Comparison of ENCODE assay signal across 18 mouse cellular contexts in the genomic region with DNA sequence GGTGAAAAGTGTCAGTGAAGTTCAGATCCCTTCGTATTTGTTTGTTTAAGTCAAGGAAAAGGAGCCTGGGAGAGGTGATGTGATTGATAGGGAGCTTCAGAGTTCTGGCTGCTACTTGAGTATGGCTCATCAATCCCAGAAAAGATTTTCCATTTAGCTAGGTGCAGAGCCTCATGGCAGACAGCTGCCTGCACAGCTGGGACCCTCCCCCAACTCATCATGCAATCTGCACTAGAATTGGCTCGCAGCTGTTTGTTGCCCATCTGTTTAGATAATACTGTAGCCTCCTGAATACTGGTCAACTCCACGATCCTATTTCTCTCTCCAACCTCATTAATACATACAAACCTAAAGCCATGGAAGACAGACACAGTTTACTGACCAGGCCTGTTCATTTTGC.
DNase-seq lines count a peak whose midpoint lies in the region; ATAC-seq and TF ChIP-seq lines count a peak whose summit lies in the region.
"Had no signal": no experiment of that assay in that cellular context is flagged by ENCODE, and none has a peak within 500 bp of the region (broad histone marks: within the 10 kb centered on the region; RNA-seq: fewer than 3 reads in every experiment).

No protein-coding gene starts in this region.

- dilution Hi-C loops in CH12.LX (cut with MboI; ENCODE audit: extremely low pct_ligation_motif_present, extremely low pct_unique_long_range_greater_than_20kb, low sequenced_read_pairs): no loop called here

- H3K36me3 ChIP-seq in hindbrain, embryonic 11.5 days (ENCODE audit: control insufficient read depth, insufficient read depth, low read length): no peaks in the 10 kb centered on the region
- H3K36me3 ChIP-seq in hindbrain, embryonic 10.5 days: no peaks in the 10 kb centered on the region
- no peaks in the 10 kb centered on the region for H3K36me3 ChIP-seq in CH12.LX (replicated peaks in 1 of 2; ENCODE audit: control insufficient read depth in 1 of 2, insufficient read depth in 1 of 2, low read length in 1 of 2)
- H3K36me3 ChIP-seq in hindbrain, embryonic 13.5 days: no peaks in the 10 kb centered on the region
- no peaks in the 10 kb centered on the region for H3K36me3 ChIP-seq in kidney, embryonic 15.5 days
- H3K36me3 ChIP-seq: forebrain, embryonic 15.5 days; heart, embryonic 12.5 days; intestine, embryonic 15.5 days; liver, embryonic 15.5 days had no signal

- no peak for TF ChIP-seq POLR2A in CH12.LX (IDR thresholded peaks at IDR 0.05; ENCODE audit: low read depth, low read length)

- no peak overlapping the region for H3K4me2 ChIP-seq in hindbrain, embryonic 11.5 days (replicated peaks; ENCODE audit: low read depth, low read length)
- no peak overlapping the region for H3K4me2 ChIP-seq in CH12.LX (ENCODE audit: insufficient read depth, low read depth, poor library complexity, severe bottlenecking)
- H3K4me2 ChIP-seq in hindbrain, embryonic 13.5 days: no peak overlapping the region
- H3K4me2 ChIP-seq in kidney, embryonic 15.5 days: no peak overlapping the region
- H3K4me2 ChIP-seq: forebrain, embryonic 15.5 days; heart, embryonic 12.5 days; intestine, embryonic 15.5 days; liver, embryonic 15.5 days had no signal

- ATAC-seq in hindbrain, embryonic 11.5 days (ENCODE audit: low FRiP score): peak; percentile 63
- ATAC-seq in hindbrain, embryonic 13.5 days (ENCODE audit: low FRiP score): peak; percentile 73
- ATAC-seq in kidney, embryonic 15.5 days (replicated peaks; ENCODE audit: low FRiP score): no peak
- ATAC-seq: forebrain, embryonic 15.5 days; intestine, embryonic 15.5 days had no signal

- H3K4me1 ChIP-seq in hindbrain, embryonic 11.5 days (replicated peaks; ENCODE audit: control insufficient read depth, insufficient read depth, low read length): no peaks in the 10 kb centered on the region
- H3K4me1 ChIP-seq in hindbrain, embryonic 10.5 days (replicated peaks): no peaks in the 10 kb centered on the region
- H3K4me1 ChIP-seq in CH12.LX (ENCODE audit: control insufficient read depth in 1 of 2, insufficient read depth in 2 of 2): peaks cover 0 to 13% of the 10 kb centered on the region in 2 experiments; a peak in 2 of 4 replicates
- H3K4me1 ChIP-seq in hindbrain, embryonic 13.5 days (replicated peaks): no peaks in the 10 kb centered on the region
- no peaks in the 10 kb centered on the region for H3K4me1 ChIP-seq in kidney, embryonic 15.5 days
- H3K4me1 ChIP-seq: forebrain, embryonic 15.5 days; heart, embryonic 12.5 days; intestine, embryonic 15.5 days; liver, embryonic 15.5 days had no signal

- no peak for TF ChIP-seq CTCF in CH12.LX (conservative IDR thresholded peaks at IDR 0.05 in 1 of 2, IDR thresholded peaks at IDR 0.05 in 1 of 2; ENCODE audit: low read depth in 2 of 2, low read length in 2 of 2)

- intact Hi-C loops in left cerebral cortex, postnatal 36 days (cut with DNase I): no loop called here

- no peaks in the 10 kb centered on the region for H3K79me2 ChIP-seq in CH12.LX (replicated peaks; ENCODE audit: control insufficient read depth, extremely low read depth, insufficient read depth, poor library complexity, severe bottlenecking)

- DNase-seq in hindbrain, embryonic 11.5 days (ENCODE audit: low spot score): peak; percentile 16
- no peak for DNase-seq in hindbrain, embryonic 10.5 days (ENCODE audit: low spot score)
- peak; percentile 14 for DNase-seq in CH12.LX (ENCODE audit: extremely low read depth)
- DNase-seq in neural tube, embryonic 10.5 days (ENCODE audit: extremely low spot score, low spot score): peak; percentile 16
- no peak for DNase-seq in ovary, postnatal 36 days (ENCODE audit: low spot score)
- DNase-seq in left cerebral cortex, postnatal 36 days (ENCODE audit: low spot score in 2 of 2): no peak
- DNase-seq: cerebellum, adult 9-10 months; kidney, postnatal 10 days; left cerebral cortex, postnatal 4 days; right cerebral cortex, adult 18-20 months had no signal

- H3K4me3 ChIP-seq in hindbrain, embryonic 11.5 days (ENCODE audit: low read depth, low read length): no peak overlapping the region
- no peak overlapping the region for H3K4me3 ChIP-seq in hindbrain, embryonic 10.5 days
- H3K4me3 ChIP-seq in CH12.LX (replicated peaks in 1 of 3; ENCODE audit: low read depth in 2 of 3, low read length in 2 of 3, poor library complexity in 1 of 3): no peak overlapping the region
- H3K4me3 ChIP-seq in hindbrain, embryonic 13.5 days: no peak overlapping the region
- H3K4me3 ChIP-seq in kidney, embryonic 15.5 days (replicated peaks): no peak overlapping the region
- H3K4me3 ChIP-seq: erythroblast, embryonic 14.5 days; forebrain, embryonic 15.5 days; heart, embryonic 12.5 days; intestine, embryonic 15.5 days; layer of hippocampus, adult 2 months; liver, embryonic 15.5 days had no signal

- no peaks in the 10 kb centered on the region for H3K27me3 ChIP-seq in hindbrain, embryonic 11.5 days (ENCODE audit: control insufficient read depth, insufficient read depth, low read length)
- no peaks in the 10 kb centered on the region for H3K27me3 ChIP-seq in hindbrain, embryonic 10.5 days (ENCODE audit: insufficient read depth, poor library complexity, severe bottlenecking)
- H3K27me3 ChIP-seq in CH12.LX (replicated peaks): no peaks in the 10 kb centered on the region
- no peaks in the 10 kb centered on the region for H3K27me3 ChIP-seq in hindbrain, embryonic 13.5 days
- no peaks in the 10 kb centered on the region for H3K27me3 ChIP-seq in kidney, embryonic 15.5 days
- H3K27me3 ChIP-seq: forebrain, embryonic 15.5 days; heart, embryonic 12.5 days; intestine, embryonic 15.5 days; liver, embryonic 15.5 days had no signal

- H3K9ac ChIP-seq in hindbrain, embryonic 11.5 days (ENCODE audit: low read depth, low read length): no peak overlapping the region
- no peak overlapping the region for H3K9ac ChIP-seq in CH12.LX (ENCODE audit: insufficient read depth, low read depth)
- no peak overlapping the region for H3K9ac ChIP-seq in hindbrain, embryonic 13.5 days
- H3K9ac ChIP-seq in kidney, embryonic 15.5 days: no peak overlapping the region
- H3K9ac ChIP-seq: forebrain, embryonic 15.5 days; heart, embryonic 12.5 days; intestine, embryonic 15.5 days; liver, embryonic 15.5 days had no signal

- TF ChIP-seq RAD21 in CH12.LX (IDR thresholded peaks at IDR 0.05; ENCODE audit: low read depth, low read length): no peak

- no peak overlapping the region for H3K27ac ChIP-seq in hindbrain, embryonic 11.5 days (ENCODE audit: low read depth, low read length)
- no peak overlapping the region for H3K27ac ChIP-seq in hindbrain, embryonic 10.5 days
- H3K27ac ChIP-seq in CH12.LX (ENCODE audit: insufficient read depth, low read depth): no peak overlapping the region
- H3K27ac ChIP-seq in hindbrain, embryonic 13.5 days: no peak overlapping the region
- H3K27ac ChIP-seq in kidney, embryonic 15.5 days: no peak overlapping the region
- H3K27ac ChIP-seq: forebrain, embryonic 15.5 days; intestine, embryonic 15.5 days; layer of hippocampus, adult 2 months; liver, embryonic 15.5 days had no signal

- no peak for TF ChIP-seq EP300 in CH12.LX (IDR thresholded peaks at IDR 0.05; ENCODE audit: low read length)

- WGBS in hindbrain, embryonic 11.5 days: 69% methylated on average over 3 of the region's 3 CpGs
- WGBS in hindbrain, embryonic 10.5 days: 65% methylated on average over 3 of the region's 3 CpGs
- 36% methylated on average over 3 of the region's 3 CpGs for WGBS in hindbrain, embryonic 13.5 days
- 29% methylated on average over 3 of the region's 3 CpGs for WGBS in kidney, embryonic 15.5 days

- in situ Hi-C loops in CH12.LX (cut with MboI; ENCODE audit: low pct_ligation_motif_present, low pct_unique_long_range_greater_than_20kb, low sequenced_read_pairs): no loop called here

- no peaks in the 10 kb centered on the region for H3K9me3 ChIP-seq in hindbrain, embryonic 11.5 days (ENCODE audit: control insufficient read depth, low read length)
- no peaks in the 10 kb centered on the region for H3K9me3 ChIP-seq in hindbrain, embryonic 10.5 days
- H3K9me3 ChIP-seq in CH12.LX (replicated peaks; ENCODE audit: low read length): no peaks in the 10 kb centered on the region
- H3K9me3 ChIP-seq in hindbrain, embryonic 13.5 days: no peaks in the 10 kb centered on the region
- no peaks in the 10 kb centered on the region for H3K9me3 ChIP-seq in kidney, embryonic 15.5 days (replicated peaks)
- H3K9me3 ChIP-seq: forebrain, embryonic 15.5 days; heart, embryonic 12.5 days; intestine, embryonic 15.5 days; liver, embryonic 15.5 days had no signal

TF ChIP-seq in CH12.LX, 34 proteins besides CTCF, POLR2A, EP300 and RAD21:
- TF ChIP-seq USF2 (conservative IDR thresholded peaks at IDR 0.05; ENCODE audit: low read depth, low read length): no peak
- TF ChIP-seq ETS1 (conservative IDR thresholded peaks at IDR 0.05; ENCODE audit: low read depth, low read length): no peak
- no peak for TF ChIP-seq MAZ (IDR thresholded peaks at IDR 0.05; ENCODE audit: low read depth, low read length)
- TF ChIP-seq MAX (IDR thresholded peaks at IDR 0.05; ENCODE audit: low read length): no peak
- no peak for TF ChIP-seq SMC3 (IDR thresholded peaks at IDR 0.05; ENCODE audit: low read depth, low read length)
- TF ChIP-seq USF1 (IDR thresholded peaks at IDR 0.05; ENCODE audit: low read depth, low read length): no peak
- TF ChIP-seq PAX5 (IDR thresholded peaks at IDR 0.05; ENCODE audit: low read length): no peak
- TF ChIP-seq SIN3A (IDR thresholded peaks at IDR 0.05; ENCODE audit: low read length): no peak
- TF ChIP-seq BHLHE40 (IDR thresholded peaks at IDR 0.05; ENCODE audit: low read depth, low read length): no peak
- no peak for TF ChIP-seq CHD2 (IDR thresholded peaks at IDR 0.05; ENCODE audit: low read length)
- no peak for TF ChIP-seq MYC (IDR thresholded peaks at IDR 0.05; ENCODE audit: low read depth, low read length)

Comparison
In these comparisons a context has a peak if more than half of its experiments do, and no peak if none do; other contexts are left out.
1. DNase-seq: peak in hindbrain, embryonic 11.5 days (single experiment), CH12.LX (single experiment) and neural tube, embryonic 10.5 days (single experiment); none in hindbrain, embryonic 10.5 days (single experiment), ovary, postnatal 36 days (single experiment) and left cerebral cortex, postnatal 36 days (0 of 2).